Mouse (Mus musculus): ENCODE measurements around the gene Ackr3.

DNA sequence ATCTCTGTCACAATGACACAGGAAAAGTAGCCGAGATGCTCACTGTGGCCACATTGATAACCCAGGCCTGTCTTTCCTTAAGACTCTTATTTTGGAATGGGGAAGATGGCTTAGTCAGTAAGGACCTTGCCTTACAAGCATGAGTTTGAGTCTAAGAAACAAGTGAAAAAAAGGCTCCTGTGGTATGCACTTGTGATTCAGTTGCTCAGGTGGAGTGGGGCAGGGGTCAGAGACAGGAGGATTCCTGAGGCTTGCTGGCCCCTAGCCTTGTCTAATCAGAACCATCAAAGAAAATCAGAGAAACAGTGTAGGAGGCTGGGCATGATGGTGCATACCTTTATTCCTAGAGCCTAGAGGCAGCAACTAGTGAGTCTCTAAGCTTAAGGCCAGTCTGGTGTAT is 40.8 kb downstream of the Ackr3 start:
- TF ChIP-seq CTCF (IDR thresholded peaks at IDR 0.05; ENCODE audit: extremely low read depth, insufficient read length, insufficient replicate concordance, low read depth, low read length) (no peak), POLR2A (IDR thresholded peaks at IDR 0.05; ENCODE audit: low read depth, low read length) (no peak)
